Mouse (Mus musculus): ENCODE results near the gene Naglu. TPM values are rescaled to one million over a fixed set of nuclear protein-coding genes. Genes with fewer than 3 reads are reported as not detected.

Gene Naglu
- polyA plus RNA-seq (2015; fragmentation: Nextera tagmentation; extraction: Ambion mirVana): 11.5 and 13.1 TPM in 2 replicates

DNA sequence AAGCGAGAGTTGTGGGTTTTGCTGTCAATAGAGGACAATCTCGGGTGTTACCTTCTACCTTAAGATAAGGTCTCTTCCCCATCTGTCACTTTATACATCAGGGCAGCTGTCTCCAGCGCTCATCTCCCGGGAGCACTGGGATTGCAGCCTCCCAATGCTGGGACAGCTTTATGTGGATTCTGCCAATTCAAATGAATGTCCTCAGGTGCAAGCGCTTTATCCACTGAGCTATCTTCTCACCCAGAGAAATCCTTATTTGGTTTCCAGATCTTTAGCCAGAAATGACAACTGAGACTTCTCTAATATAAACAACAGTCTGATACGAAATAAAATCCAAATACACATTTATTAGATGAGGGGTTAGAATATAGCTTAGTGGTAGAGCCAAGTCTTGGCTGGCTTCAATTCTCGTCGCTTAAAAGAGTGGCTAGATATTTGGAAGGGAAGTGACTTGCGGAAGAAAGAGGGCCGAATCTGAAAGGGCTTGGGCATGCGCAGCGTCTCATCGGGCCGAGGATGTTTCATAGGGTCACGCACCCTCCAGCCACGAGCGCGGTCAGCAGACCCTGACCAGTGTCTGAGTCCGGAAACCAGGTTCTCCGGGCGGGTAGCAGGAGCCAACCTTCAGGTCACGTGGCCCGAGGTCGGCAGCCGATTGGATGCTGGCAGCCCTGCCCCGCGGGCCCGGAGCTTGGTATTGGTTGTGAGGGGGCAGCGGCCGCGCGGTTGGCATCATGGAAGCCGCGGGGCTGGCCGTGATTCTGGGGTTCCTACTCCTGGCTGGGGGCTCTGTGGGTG is at the start of gene Naglu:
Gene Naglu (plus strand): TSS at position 622 of the 798 bp plus-strand sequence.
- H3K4me3 ChIP-seq (ENCODE audit: low read length): peak within 1 kb of the TSS; percentile 89
- H3K27ac ChIP-seq (ENCODE audit: low read length): peak within 1 kb of the TSS; percentile 47
- ATAC-seq (replicated peaks; ENCODE audit: extremely low read depth, insufficient read depth, low FRiP score): peak; percentile 87

GRCm38 (mm10) chr11:101023371-101023770 is 46.4 kb upstream of the Naglu start:
- peaks cover 53% of the 10 kb centered on the region for H3K36me3 ChIP-seq (ENCODE audit: control insufficient read depth, insufficient read depth)
- no peak for ATAC-seq (replicated peaks; ENCODE audit: extremely low read depth, insufficient read depth, low FRiP score)
- H3K27ac ChIP-seq (ENCODE audit: low read length): no peak overlapping the region
- peaks cover 8% of the 10 kb centered on the region for H3K4me1 ChIP-seq (ENCODE audit: control insufficient read depth, insufficient read depth, low read length)
- no peaks in the 10 kb centered on the region for H3K9me3 ChIP-seq (replicated peaks; ENCODE audit: control insufficient read depth, low read length)
- no peak overlapping the region for H3K4me3 ChIP-seq (ENCODE audit: low read length)
- no peak overlapping the region for H3K9ac ChIP-seq (ENCODE audit: low read length)
- 86% methylated on average over 12 of the region's 12 CpGs for WGBS
- no peak overlapping the region for H3K4me2 ChIP-seq (ENCODE audit: low read depth, low read length)
- H3K27me3 ChIP-seq (ENCODE audit: control insufficient read depth, insufficient read depth, low read length): no peaks in the 10 kb centered on the region

More for the DNA sequence above, at the start of gene Naglu:
- H3K27me3 ChIP-seq (ENCODE audit: control insufficient read depth, insufficient read depth, low read length): 0 out of 2 replicates have a peak, but pooled peaks cover 2% of the 10 kb centered on the region
- peaks cover 28% of the 10 kb centered on the region for H3K4me1 ChIP-seq (ENCODE audit: control insufficient read depth, insufficient read depth, low read length)
- no peaks in the 10 kb centered on the region for H3K36me3 ChIP-seq (ENCODE audit: control insufficient read depth, insufficient read depth)
- 3% methylated on average over 35 of the region's 35 CpGs for WGBS
- peak within 1 kb of the TSS; percentile 87 for H3K9ac ChIP-seq (ENCODE audit: low read length)
- no peaks in the 10 kb centered on the region for H3K9me3 ChIP-seq (replicated peaks; ENCODE audit: control insufficient read depth, low read length)
- H3K4me2 ChIP-seq (ENCODE audit: low read depth, low read length): peak within 1 kb of the TSS; percentile 98

DNA sequence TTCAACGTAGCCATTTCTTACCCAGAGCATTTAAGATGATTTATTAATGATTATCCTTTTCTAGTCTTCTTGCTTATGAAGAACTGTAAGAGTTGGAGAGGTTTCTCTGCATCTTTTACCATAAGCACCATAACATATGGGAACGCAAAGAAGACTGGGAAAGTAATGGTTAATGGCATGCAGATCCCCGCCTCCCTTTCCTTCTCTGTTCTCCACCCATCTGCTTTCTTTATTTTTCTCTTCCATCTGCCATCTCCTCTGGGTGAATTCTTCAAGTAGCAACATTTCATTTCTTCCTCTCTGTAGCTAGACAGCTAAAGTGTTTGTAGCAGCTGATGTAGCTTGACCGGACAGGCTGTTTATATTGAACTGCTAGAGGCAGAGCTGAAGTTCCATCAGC is 45.8 kb upstream of the Naglu start:
- H3K27me3 ChIP-seq (ENCODE audit: control insufficient read depth, insufficient read depth, low read length): no peaks in the 10 kb centered on the region
- no peaks in the 10 kb centered on the region for H3K9me3 ChIP-seq (replicated peaks; ENCODE audit: control insufficient read depth, low read length)
- peaks cover 50% of the 10 kb centered on the region for H3K36me3 ChIP-seq (ENCODE audit: control insufficient read depth, insufficient read depth)
- H3K9ac ChIP-seq (ENCODE audit: low read length): no peak overlapping the region
- no peak overlapping the region for H3K4me2 ChIP-seq (ENCODE audit: low read depth, low read length)
- H3K27ac ChIP-seq (ENCODE audit: low read length): no peak overlapping the region
- WGBS: 90% methylated on average over 4 of the region's 4 CpGs
- H3K4me1 ChIP-seq (ENCODE audit: control insufficient read depth, insufficient read depth, low read length): peaks cover 13% of the 10 kb centered on the region
- H3K4me3 ChIP-seq (ENCODE audit: low read length): no peak overlapping the region
- no peak for ATAC-seq (replicated peaks; ENCODE audit: extremely low read depth, insufficient read depth, low FRiP score)

- peaks cover 34% of the 10 kb centered on the region for H3K36me3 ChIP-seq (ENCODE audit: control insufficient read depth, insufficient read depth)
- ATAC-seq (replicated peaks; ENCODE audit: extremely low read depth, insufficient read depth, low FRiP score): no peak
- no peak overlapping the region for H3K4me3 ChIP-seq (ENCODE audit: low read length)
- no peaks in the 10 kb centered on the region for H3K27me3 ChIP-seq (ENCODE audit: control insufficient read depth, insufficient read depth, low read length)
- peaks cover 25% of the 10 kb centered on the region for H3K4me1 ChIP-seq (ENCODE audit: control insufficient read depth, insufficient read depth, low read length)
- no peak overlapping the region for H3K27ac ChIP-seq (ENCODE audit: low read length)
- no peak overlapping the region; the same call in 1 of the 2 replicates for H3K9ac ChIP-seq (ENCODE audit: low read length)
- H3K9me3 ChIP-seq (replicated peaks; ENCODE audit: control insufficient read depth, low read length): no peaks in the 10 kb centered on the region
- no peak overlapping the region for H3K4me2 ChIP-seq (ENCODE audit: low read depth, low read length)
- 83% methylated on average over 11 of the region's 11 CpGs for WGBS
Measured at GRCm38 (mm10) chr11:101027121-101027520, 42.7 kb upstream of the Naglu start.

- H3K9me3 ChIP-seq (replicated peaks; ENCODE audit: control insufficient read depth, low read length): no peaks in the 10 kb centered on the region
- H3K4me3 ChIP-seq (ENCODE audit: low read length): no peak overlapping the region
- H3K4me1 ChIP-seq (ENCODE audit: control insufficient read depth, insufficient read depth, low read length): peaks cover 25% of the 10 kb centered on the region
- peaks cover 39% of the 10 kb centered on the region for H3K36me3 ChIP-seq (ENCODE audit: control insufficient read depth, insufficient read depth)
- no peak overlapping the region for H3K4me2 ChIP-seq (ENCODE audit: low read depth, low read length)
- no peaks in the 10 kb centered on the region for H3K27me3 ChIP-seq (ENCODE audit: control insufficient read depth, insufficient read depth, low read length)
- H3K9ac ChIP-seq (ENCODE audit: low read length): no peak overlapping the region
- peak overlapping the region; percentile 85 for H3K27ac ChIP-seq (ENCODE audit: low read length)
- no peak for ATAC-seq (replicated peaks; ENCODE audit: extremely low read depth, insufficient read depth, low FRiP score)
- 86% methylated on average over 8 of the region's 8 CpGs for WGBS
Measured at GRCm38 (mm10) chr11:101029320-101029719, 40.5 kb upstream of the Naglu start.

DNA sequence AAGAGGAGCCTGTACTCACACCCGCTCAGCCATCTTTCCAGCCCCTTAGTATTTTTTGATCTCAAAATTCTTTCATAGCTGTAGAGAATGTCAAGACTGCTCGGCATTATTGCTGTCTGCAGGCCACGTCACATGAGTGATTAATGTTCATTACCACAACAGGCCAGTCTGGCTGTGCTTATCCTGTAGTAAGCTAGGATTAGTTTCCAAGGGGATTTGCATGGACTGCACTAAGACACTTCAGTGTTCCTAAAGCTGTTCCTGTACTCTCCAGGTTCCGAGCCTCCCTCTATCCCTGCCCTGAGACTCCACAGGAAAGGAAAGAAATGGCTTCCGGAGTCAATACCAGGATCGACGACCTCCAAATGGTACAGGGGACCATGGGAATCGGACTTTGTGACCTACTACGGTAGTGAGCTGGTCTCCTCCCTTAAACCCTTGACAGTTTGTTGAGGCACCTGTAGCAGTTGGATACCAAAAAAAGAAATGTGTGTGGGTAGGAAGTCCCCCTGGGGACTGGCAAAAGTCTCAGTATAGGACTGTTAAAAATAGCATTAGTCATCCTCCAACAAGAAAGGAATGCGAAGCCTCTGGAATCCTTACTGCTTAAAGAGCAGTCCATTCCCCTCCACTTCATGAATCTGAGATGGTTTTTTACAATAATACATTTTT is 39.5 kb upstream of the Naglu start:
- peak; percentile 82 for ATAC-seq (replicated peaks; ENCODE audit: extremely low read depth, insufficient read depth, low FRiP score)
- Histone ChIP-seq H3K4me2 (ENCODE audit: low read depth, low read length) (peak overlapping the region; percentile 25; the same call in 1 of the 2 replicates), H3K27ac (ENCODE audit: low read length) (peak overlapping the region; percentile 97), H3K36me3 (ENCODE audit: control insufficient read depth, insufficient read depth) (peaks cover 35% of the 10 kb centered on the region), H3K27me3 (ENCODE audit: control insufficient read depth, insufficient read depth, low read length) (no peaks in the 10 kb centered on the region), H3K9ac (ENCODE audit: low read length) (peak overlapping the region; percentile 54), H3K4me1 (ENCODE audit: control insufficient read depth, insufficient read depth, low read length) (peaks cover 25% of the 10 kb centered on the region), H3K4me3 (ENCODE audit: low read length) (no peak overlapping the region), H3K9me3 (replicated peaks; ENCODE audit: control insufficient read depth, low read length) (no peaks in the 10 kb centered on the region)
- 34% methylated on average over 10 of the region's 10 CpGs for WGBS

- H3K4me3 ChIP-seq (ENCODE audit: low read length): no peak overlapping the region
- no peaks in the 10 kb centered on the region for H3K9me3 ChIP-seq (replicated peaks; ENCODE audit: control insufficient read depth, low read length)
- H3K36me3 ChIP-seq (ENCODE audit: control insufficient read depth, insufficient read depth): peaks cover 32% of the 10 kb centered on the region
- no peak for ATAC-seq (replicated peaks; ENCODE audit: extremely low read depth, insufficient read depth, low FRiP score)
- peak overlapping the region; percentile 97 for H3K27ac ChIP-seq (ENCODE audit: low read length)
- 66% methylated on average over 4 of the region's 4 CpGs for WGBS
- H3K4me2 ChIP-seq (ENCODE audit: low read depth, low read length): no peak overlapping the region
- H3K27me3 ChIP-seq (ENCODE audit: control insufficient read depth, insufficient read depth, low read length): no peaks in the 10 kb centered on the region
- H3K9ac ChIP-seq (ENCODE audit: low read length): 0 out of 2 replicates have a peak overlapping the region, but pooled peaks have one; percentile 5
- H3K4me1 ChIP-seq (ENCODE audit: control insufficient read depth, insufficient read depth, low read length): peaks cover 25% of the 10 kb centered on the region
Measured at GRCm38 (mm10) chr11:101030808-101031156, 39.0 kb upstream of the Naglu start.

DNA sequence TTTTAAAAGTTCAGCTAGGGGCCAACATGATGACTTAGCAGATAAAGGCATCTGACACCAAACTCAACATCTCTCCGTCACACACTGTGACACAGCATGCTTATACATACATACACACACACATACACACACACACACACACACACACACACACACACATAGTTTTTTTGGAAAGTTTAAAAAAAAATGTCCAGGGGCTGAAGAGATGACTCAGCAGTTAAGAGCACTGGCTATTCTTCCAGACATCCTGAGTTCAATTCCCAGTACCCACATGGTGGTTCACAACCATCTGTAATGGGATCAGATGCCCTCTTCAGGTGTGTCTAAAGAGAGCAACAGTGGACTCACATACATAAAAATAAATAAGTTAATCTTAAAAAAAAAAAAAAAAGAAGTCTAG is 38.3 kb upstream of the Naglu start:
- H3K4me2 ChIP-seq (ENCODE audit: low read depth, low read length): no peak overlapping the region
- H3K27me3 ChIP-seq (ENCODE audit: control insufficient read depth, insufficient read depth, low read length): no peaks in the 10 kb centered on the region
- 89% methylated on average over 1 of the region's 1 CpGs for WGBS
- H3K36me3 ChIP-seq (ENCODE audit: control insufficient read depth, insufficient read depth): peaks cover 31% of the 10 kb centered on the region
- H3K4me1 ChIP-seq (ENCODE audit: control insufficient read depth, insufficient read depth, low read length): peaks cover 25% of the 10 kb centered on the region
- H3K9ac ChIP-seq (ENCODE audit: low read length): no peak overlapping the region
- H3K9me3 ChIP-seq (replicated peaks; ENCODE audit: control insufficient read depth, low read length): no peaks in the 10 kb centered on the region
- no peak for ATAC-seq (replicated peaks; ENCODE audit: extremely low read depth, insufficient read depth, low FRiP score)
- H3K27ac ChIP-seq (ENCODE audit: low read length): peak overlapping the region; percentile 97; the same call in 1 of the 2 replicates
- no peak overlapping the region for H3K4me3 ChIP-seq (ENCODE audit: low read length)
